Mouse (Mus musculus) megakaryocyte, embryonic 14.5 days (primary cell): ENCODE results near the gene Zfp61.

Source experiments
- FLI1 ChIP-seq: IDR thresholded peaks from 2 replicates; pipeline ENCODE4 v1.6.1; 2012; ENCODE audit warnings: low read length, inconsistent platforms, mixed read lengths
- GATA1 ChIP-seq: IDR thresholded peaks from 3 replicates; pipeline ENCODE4 v1.6.1; 2012; ENCODE audit warnings: mixed read lengths, low read length, inconsistent platforms, borderline replicate concordance

- TF ChIP-seq GATA1 (no peak), FLI1 (no peak)
These were observed 25.5 kb upstream of the Zfp61 start for GRCm38 (mm10) chr7:24326273-24327135.
